Mouse (Mus musculus) C2C12 (cell line): ENCODE measurements at regions not wholly inside any gene's neighbourhood (a gene's known extent, or its start where the extent isn't known, plus 50 kb on each side); places are given as distances from the start of the nearest gene placed in this dataset.

Experiments
- CTCF ChIP-seq: IDR thresholded peaks from one replicate; pipeline ENCODE4 v1.5.1; 2011; ENCODE audit not compliant: control insufficient read depth, insufficient read depth, insufficient read length
- MAX ChIP-seq: IDR thresholded peaks from one replicate; pipeline ENCODE4 v1.6.1; 2011; ENCODE audit warnings: mild to moderate bottlenecking, control low read depth

DNA sequence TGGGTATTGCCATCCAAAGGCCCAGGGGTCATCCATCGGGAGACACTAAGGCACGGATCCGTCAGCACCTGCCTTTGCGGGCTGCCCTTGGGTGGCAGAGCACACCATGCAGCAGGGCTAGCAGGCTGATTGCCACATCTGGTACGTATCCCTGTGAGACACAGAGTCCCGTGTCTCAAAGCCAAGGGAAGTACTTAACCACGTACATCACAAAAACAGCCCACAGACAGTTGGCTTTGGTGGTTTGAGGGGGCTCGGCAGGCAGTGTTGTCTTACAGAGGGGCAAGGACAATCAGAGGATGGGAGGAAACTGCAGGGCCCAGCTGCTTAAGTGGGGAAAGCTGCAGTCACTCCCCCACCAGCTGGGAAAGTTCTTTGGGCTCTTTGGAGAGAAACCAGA, 119.1 kb downstream of the Asb1 start:
- TF ChIP-seq CTCF (no peak), MAX (no peak)
